Mouse (Mus musculus) embryonic facial prominence, embryonic 11.5 days (tissue): ENCODE data around the gene Ezh1. TPM values are rescaled to one million over a fixed set of nuclear protein-coding genes. Genes with fewer than 3 reads are reported as not detected.
A peak's percentile ranks its signal among the peaks of the same experiment; 100 is the strongest.

Source experiments
- ATAC-seq: fragments of 200-750 bp; cut with Nextera tagmentation; replicated peaks from 2 replicates; pipeline ENCODE4 v1.8.0; 2017; ENCODE audit warnings: low read depth; ENCODE audit not compliant: insufficient number of reproducible peaks, low FRiP score, low TSS enrichment
- DNase-seq: peaks from one replicate; pipeline ENCODE4 v3.0.0-alpha.2; 2015; ENCODE audit warnings: low spot score
- H3K27ac ChIP-seq: fragments of 300-500 bp; sonication (generic); replicated peaks from 2 replicates; pipeline ENCODE4 v1.5.1; 2014; ENCODE audit warnings: mild to moderate bottlenecking, low read depth, low read length, control low read depth
- H3K27me3 ChIP-seq: fragments of 300-500 bp; sonication (generic); 2 replicates; pipeline ENCODE4 v1.6.1; 2014; ENCODE audit warnings: mild to moderate bottlenecking, low read length, moderate library complexity, mixed read lengths; ENCODE audit not compliant: control insufficient read depth, insufficient read depth
- H3K36me3 ChIP-seq: fragments of 300-500 bp; sonication (generic); replicated peaks from 2 replicates; pipeline ENCODE4 v1.6.1; 2014; ENCODE audit warnings: low read depth, mild to moderate bottlenecking, low read length, moderate library complexity, mixed read lengths; ENCODE audit not compliant: control insufficient read depth, insufficient read depth
- H3K4me1 ChIP-seq: fragments of 300-500 bp; sonication (generic); 2 replicates; pipeline ENCODE4 v1.6.1; 2014; ENCODE audit warnings: low read length, mixed read lengths; ENCODE audit not compliant: control insufficient read depth, insufficient read depth
- H3K4me2 ChIP-seq: fragments of 300-500 bp; sonication (generic); 2 replicates; pipeline ENCODE4 v1.6.1; 2014; ENCODE audit warnings: low read depth, mild to moderate bottlenecking, control low read depth, low read length, moderate library complexity
- H3K4me3 ChIP-seq: fragments of 300-500 bp; sonication (generic); 2 replicates; pipeline ENCODE4 v1.5.1; 2014; ENCODE audit warnings: low read depth, low read length, control low read depth
- H3K9ac ChIP-seq: fragments of 300-500 bp; sonication (generic); replicated peaks from 2 replicates; pipeline ENCODE4 v1.6.1; 2014; ENCODE audit warnings: mild to moderate bottlenecking, control low read depth, low read length
- H3K9me3 ChIP-seq: fragments of 300-500 bp; sonication (generic); replicated peaks from 2 replicates; pipeline ENCODE4 v1.6.1; 2016; ENCODE audit warnings: mild to moderate bottlenecking, low read length, inconsistent platforms, mixed read lengths; ENCODE audit not compliant: control insufficient read depth
- WGBS: fragments of 180-500 bp; shearing (Covaris S2); extraction: QIAGEN DNeasy Blood & Tissue Kit; methylation state at CpG from one replicate; pipeline ENCODE4 v1.1.7; 2014; 5-methylcytosine and 5-hydroxymethylcytosine counted together
- polyA plus RNA-seq: library from polyadenylated mRNA; unstranded; fragments of >200 nt; fragmentation: Nextera tagmentation; extraction: Ambion mirVana; gene quantifications from 2 replicates; pipeline ENCODE4 v1.2.1, GENCODE M21; 2014

Gene Ezh1
- polyA plus RNA-seq, 1 experiment from 2014 or later = 11.6 TPM

DNA sequence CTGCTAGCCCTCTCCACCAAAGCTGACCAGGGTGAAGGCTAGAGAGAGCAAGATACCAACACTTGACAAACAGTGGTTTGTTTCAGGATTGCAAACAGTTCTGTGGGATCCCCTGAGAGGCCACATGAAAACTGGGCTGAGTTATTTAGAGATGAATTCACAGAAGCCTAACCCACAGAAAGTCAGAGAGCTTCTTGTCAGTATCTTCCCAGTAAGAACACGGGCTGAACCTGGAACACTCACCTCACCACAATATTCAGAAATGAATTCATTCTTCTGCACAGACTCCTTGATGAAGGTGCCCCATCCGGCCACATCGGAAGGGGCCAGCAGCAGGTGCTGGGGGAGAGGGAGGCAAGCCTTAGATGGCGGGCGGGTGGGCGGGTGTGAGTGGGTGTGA lies 31.6 kb downstream of the Ezh1 start:
- Histone ChIP-seq H3K4me1 (peaks cover 13% of the 10 kb centered on the region), H3K4me2 (no peak overlapping the region), H3K27ac (no peak overlapping the region), H3K27me3 (no peaks in the 10 kb centered on the region), H3K4me3 (no peak overlapping the region), H3K9ac (no peak overlapping the region), H3K36me3 (no peaks in the 10 kb centered on the region; the same call in 1 of the 2 replicates), H3K9me3 (no peaks in the 10 kb centered on the region)
- 93% methylated on average over 6 of the region's 6 CpGs for WGBS
- ATAC-seq (no peak), DNase-seq (no peak)

DNA sequence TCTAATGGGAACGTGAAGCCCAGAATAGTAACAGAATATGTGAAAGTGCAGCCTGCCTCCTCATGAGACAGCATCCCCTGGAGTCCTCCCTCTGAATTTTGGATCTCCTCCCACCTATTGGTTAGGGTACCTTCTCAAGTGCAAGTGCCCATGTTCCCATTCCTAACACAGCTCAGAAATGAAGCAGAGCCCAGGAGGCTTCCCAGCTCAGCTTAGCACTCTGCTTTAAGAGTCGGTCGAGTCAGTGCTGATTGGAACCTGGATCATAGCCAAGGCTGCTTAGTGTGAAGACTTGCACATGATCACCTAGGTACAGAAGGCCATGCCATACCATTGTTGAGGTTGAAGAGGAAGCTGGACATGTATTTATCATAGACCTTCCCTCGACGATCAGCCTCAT lies 32.1 kb downstream of the Ezh1 start:
- H3K9ac ChIP-seq = no peak overlapping the region
- H3K9me3 ChIP-seq = no peaks in the 10 kb centered on the region
- H3K4me3 ChIP-seq = no peak overlapping the region
- H3K36me3 ChIP-seq = no peaks in the 10 kb centered on the region; the same call in 1 of the 2 replicates
- H3K27me3 ChIP-seq = no peaks in the 10 kb centered on the region
- no peak overlapping the region for H3K27ac ChIP-seq
- H3K4me2 ChIP-seq = no peak overlapping the region
- peaks cover 13% of the 10 kb centered on the region for H3K4me1 ChIP-seq
- ATAC-seq = no peak
- WGBS = 89% methylated on average over 5 of the region's 5 CpGs
- no peak for DNase-seq

DNA sequence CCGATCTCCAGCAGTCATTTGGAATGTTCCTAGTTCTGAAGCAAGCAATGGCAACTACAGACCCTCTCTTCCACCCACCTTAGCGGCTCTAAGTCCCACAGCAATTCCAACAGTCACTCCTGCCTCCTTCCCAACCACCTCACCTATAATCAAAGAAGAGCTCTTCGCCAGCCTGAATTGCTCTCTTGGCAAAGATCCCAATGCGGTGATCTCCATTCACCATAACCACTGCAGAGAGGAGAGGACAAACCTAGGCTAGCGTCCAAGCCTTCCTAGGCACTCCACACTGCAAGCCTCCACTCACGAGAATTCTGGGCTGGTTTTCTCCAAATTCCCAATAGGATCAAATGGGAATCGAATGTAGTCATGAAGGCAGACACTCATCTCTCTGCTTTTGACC lies 33.2 kb downstream of the Ezh1 start:
- Histone ChIP-seq H3K9me3 (no peaks in the 10 kb centered on the region), H3K4me3 (no peak overlapping the region), H3K9ac (no peak overlapping the region), H3K4me2 (no peak overlapping the region), H3K36me3 (no peaks in the 10 kb centered on the region; the same call in 1 of the 2 replicates), H3K27me3 (no peaks in the 10 kb centered on the region), H3K4me1 (peaks cover 13% of the 10 kb centered on the region), H3K27ac (no peak overlapping the region)
- DNase-seq (no peak), ATAC-seq (no peak)
- WGBS = 84% methylated on average over 7 of the region's 7 CpGs

DNA sequence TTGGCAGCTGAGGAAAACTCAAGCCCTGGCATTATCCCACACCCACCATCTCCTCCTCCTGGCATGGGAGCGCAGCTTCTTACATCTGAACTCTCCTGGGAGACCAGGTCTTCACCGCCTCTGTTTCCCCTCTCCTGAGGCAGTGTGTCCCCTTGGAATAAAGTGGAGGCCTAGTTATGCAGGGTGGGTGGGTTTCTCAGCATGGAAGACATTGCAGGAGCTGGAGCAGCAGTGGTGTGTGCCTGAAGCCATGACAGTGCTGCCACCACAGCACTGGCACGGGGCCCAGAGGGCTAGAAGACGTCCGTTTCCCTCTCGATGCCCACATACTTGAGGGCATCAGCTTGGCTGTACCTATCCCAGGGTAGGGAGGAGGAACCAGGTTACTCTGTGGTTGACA lies 33.6 kb downstream of the Ezh1 start:
- ATAC-seq (no peak), DNase-seq (no peak)
- WGBS = 93% methylated on average over 6 of the region's 6 CpGs
- peaks cover 13% of the 10 kb centered on the region for H3K4me1 ChIP-seq
- no peaks in the 10 kb centered on the region for H3K27me3 ChIP-seq
- H3K4me3 ChIP-seq = no peak overlapping the region
- H3K36me3 ChIP-seq = no peaks in the 10 kb centered on the region; the same call in 1 of the 2 replicates
- no peak overlapping the region for H3K4me2 ChIP-seq
- H3K9me3 ChIP-seq = no peaks in the 10 kb centered on the region
- no peak overlapping the region for H3K9ac ChIP-seq
- H3K27ac ChIP-seq = no peak overlapping the region

DNA sequence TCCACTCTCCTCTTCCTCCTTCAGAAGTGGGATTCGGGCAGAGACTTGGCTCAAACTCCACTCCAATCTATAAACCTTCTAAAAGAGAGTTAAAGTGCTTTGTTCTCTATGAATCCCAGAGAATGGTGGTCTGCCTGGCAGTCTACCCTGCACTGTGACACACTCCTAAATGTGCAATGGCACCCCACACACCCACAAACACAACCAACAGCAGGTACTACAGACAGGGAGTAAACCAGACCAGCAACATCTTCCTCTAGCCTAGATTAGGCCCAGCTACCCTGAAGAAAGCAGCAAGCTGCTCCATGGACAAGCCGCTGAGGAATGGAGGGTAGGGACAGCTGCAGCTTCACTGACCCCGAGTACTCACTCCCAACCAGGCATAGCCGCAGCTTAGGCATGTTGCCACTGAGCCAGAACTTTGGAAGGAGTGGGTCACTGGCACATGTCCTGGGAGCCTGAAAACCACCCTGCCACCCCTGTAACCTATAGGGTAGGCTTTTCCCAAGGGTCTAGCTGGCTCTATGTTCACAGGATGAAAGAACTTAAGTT lies 34.3 kb downstream of the Ezh1 start:
- Histone ChIP-seq H3K4me1 (peaks cover 13% of the 10 kb centered on the region), H3K36me3 (no peaks in the 10 kb centered on the region; the same call in 1 of the 2 replicates), H3K27ac (no peak overlapping the region), H3K27me3 (no peaks in the 10 kb centered on the region), H3K9ac (no peak overlapping the region), H3K4me3 (no peak overlapping the region), H3K9me3 (no peaks in the 10 kb centered on the region), H3K4me2 (no peak overlapping the region)
- DNase-seq (no peak), ATAC-seq (no peak)
- 77% methylated on average over 4 of the region's 4 CpGs for WGBS

DNA sequence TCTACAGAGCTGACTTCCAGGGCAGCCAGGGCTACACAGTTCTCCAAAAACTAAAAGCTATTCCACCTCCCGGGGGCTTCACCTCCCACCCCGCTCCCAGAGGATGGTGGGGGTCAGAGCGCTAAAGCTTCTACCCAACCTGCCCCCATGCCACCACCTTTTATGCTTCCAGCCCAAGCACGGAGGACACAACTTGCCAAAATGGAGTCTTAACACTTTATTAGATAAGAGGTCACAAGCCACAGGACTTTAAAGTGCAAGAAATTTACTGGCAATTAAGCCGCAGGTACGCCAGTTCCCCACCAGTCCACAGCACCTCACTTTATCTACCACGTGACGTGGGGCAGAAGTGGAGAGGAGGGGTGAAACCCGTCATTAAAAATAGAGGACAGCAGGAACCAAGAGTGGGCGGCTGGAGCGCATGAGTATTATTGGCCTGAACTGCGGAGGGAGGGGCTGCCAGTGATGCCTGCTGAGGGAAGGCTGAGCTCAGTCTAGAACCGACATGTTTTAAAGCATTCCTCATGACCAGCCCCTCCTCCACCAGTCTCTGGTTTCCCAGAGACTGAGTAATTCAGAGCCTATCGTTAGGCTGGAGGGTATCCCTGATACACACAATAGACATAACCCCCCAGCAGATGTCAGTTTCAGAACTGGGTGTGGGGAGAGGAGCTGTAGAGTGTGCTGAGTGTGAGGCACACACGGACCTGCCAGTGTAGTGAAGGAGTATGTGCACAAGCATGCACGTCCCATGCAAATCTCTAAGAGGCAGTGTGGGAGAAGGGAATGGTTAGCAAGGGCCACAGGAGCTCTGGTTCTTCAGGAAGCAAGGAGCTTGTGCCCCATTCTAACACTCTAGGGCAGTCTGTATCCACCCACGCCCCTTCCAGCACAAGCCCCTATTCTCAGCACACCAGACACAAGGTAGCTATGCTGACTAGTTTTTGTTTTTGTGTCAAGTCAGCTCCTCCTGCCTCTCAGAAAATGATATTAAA lies 35.1 kb downstream of the Ezh1 start:
- H3K27me3 ChIP-seq = no peaks in the 10 kb centered on the region
- H3K9ac ChIP-seq = peak overlapping the region; percentile 13; the same call in 1 of the 2 replicates
- peaks cover 13% of the 10 kb centered on the region for H3K4me1 ChIP-seq
- no peak for DNase-seq
- ATAC-seq = no peak
- H3K4me2 ChIP-seq = no peak overlapping the region
- H3K27ac ChIP-seq = 0 out of 2 replicates have a peak overlapping the region, but pooled peaks have one; percentile 13
- H3K36me3 ChIP-seq = no peaks in the 10 kb centered on the region; the same call in 1 of the 2 replicates
- WGBS = 52% methylated on average over 17 of the region's 17 CpGs
- H3K4me3 ChIP-seq = no peak overlapping the region
- H3K9me3 ChIP-seq = no peaks in the 10 kb centered on the region

DNA sequence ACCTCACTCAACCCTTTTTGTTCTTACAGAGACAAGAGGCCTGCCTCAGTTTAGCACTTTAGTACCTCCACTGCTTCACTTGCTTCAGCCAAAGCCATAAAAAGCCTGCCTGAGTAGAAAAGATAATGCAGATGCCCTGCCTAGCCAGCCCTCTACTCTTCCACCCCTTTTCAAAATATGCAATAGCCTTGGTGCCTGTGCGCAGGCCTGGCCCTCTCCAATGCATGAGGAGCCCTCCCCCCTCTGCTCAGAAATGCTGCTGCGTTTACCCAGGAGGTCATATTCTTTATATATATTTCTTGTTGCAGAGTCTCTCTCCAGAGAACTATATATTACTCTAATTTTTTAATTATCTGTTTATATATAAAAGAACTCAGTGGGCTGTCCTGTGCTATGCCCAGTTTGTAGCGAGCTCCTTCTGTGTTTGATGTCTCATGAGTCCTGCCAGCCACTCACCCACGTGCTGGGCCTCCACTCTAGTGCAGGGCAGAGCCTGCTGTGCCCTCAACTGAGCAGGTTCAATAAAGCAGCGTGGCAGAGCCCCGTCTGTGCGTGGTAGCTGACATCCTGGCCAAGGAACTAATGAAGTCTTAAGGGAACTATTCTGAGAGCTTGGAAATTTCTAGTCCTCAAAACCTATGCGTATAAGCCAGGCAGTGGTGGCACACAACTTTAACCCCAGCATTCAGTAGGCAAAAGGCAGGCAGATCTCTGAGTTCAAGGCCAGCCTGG lies 35.9 kb downstream of the Ezh1 start:
- Histone ChIP-seq H3K36me3 (no peaks in the 10 kb centered on the region; the same call in 1 of the 2 replicates), H3K4me2 (no peak overlapping the region), H3K27ac (0 out of 2 replicates have a peak overlapping the region, but pooled peaks have one; percentile 54), H3K27me3 (no peaks in the 10 kb centered on the region), H3K4me3 (no peak overlapping the region), H3K9ac (peak overlapping the region; percentile 34; the same call in 1 of the 2 replicates), H3K9me3 (no peaks in the 10 kb centered on the region), H3K4me1 (peaks cover 13% of the 10 kb centered on the region)
- 53% methylated on average over 8 of the region's 8 CpGs for WGBS
- DNase-seq = no peak
- peak; percentile 25; the same call in 1 of the 2 replicates for ATAC-seq
